Mouse (Mus musculus) megakaryocyte-erythroid progenitor cell, adult 5-6 weeks (primary cell): Measurements from ENCODE around the gene Hs3st3b1. TPM values are rescaled to one million over a fixed set of nuclear protein-coding genes. Genes with fewer than 3 reads are reported as not detected.

ENCODE experiments used
- ATAC-seq: replicated peaks from 2 replicates; pipeline ENCODE4 v1.8.0; 2016; ENCODE audit warnings: mild to moderate bottlenecking, inconsistent platforms; ENCODE audit not compliant: severe bottlenecking, poor library complexity, low FRiP score, low TSS enrichment
- total RNA-seq, 2 experiments: library from RNA; stranded (forward) in 1 of 2; stranded (reverse) in 1 of 2; fragments of 200-1000, 215-1000 nt in 1 of 2; fragments of >200 nt in 1 of 2; fragmentation: Nextera tagmentation in 1 of 2; gene quantifications; 2 replicates each; pipeline ENCODE4 v1.2.3; 2014 to 2017

Gene Hs3st3b1
- total RNA-seq, 2 experiments from 2014 or later: 0.80 TPM; not detected in 1

- peak; percentile 78 for ATAC-seq
Measured at GRCm38 (mm10) chr11:63925161-63925582, 3.1 kb upstream of the Hs3st3b1 start.

DNA sequence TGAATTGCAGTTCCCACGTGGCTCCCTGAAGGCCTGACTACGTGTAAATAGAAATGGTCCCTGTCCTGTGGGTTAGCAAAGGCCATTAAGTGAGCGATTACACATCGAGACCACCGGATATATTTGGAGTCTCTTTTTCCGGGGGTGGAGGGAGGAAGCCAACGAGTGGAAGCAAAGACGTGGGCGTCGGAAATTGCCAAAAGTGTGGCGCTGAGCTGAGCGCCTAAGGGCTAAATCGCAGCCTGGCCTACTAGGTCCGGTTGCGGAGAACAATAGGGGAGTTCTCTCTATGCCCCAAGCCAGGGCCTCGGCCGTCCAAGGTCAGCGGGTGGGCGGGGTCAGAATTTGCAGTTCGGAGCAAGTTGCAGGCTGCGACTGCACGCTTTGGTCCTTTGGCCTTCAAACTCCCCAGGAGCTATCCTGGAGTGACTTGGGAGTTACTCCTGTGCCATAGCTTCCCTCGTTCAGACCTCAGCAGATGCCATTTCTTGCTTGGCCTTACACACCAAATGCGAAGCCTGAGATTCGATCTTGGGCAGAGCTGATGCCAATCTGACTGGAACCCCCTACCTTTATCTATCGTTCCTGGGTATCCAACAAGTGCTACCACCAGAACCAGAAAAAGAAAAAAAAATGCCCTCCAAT lies 2.3 kb upstream of the Hs3st3b1 start:
- no peak for ATAC-seq

GRCm38 (mm10) chr11:63923386-63923785 lies 1.3 kb upstream of the Hs3st3b1 start:
- no peak for ATAC-seq

DNA sequence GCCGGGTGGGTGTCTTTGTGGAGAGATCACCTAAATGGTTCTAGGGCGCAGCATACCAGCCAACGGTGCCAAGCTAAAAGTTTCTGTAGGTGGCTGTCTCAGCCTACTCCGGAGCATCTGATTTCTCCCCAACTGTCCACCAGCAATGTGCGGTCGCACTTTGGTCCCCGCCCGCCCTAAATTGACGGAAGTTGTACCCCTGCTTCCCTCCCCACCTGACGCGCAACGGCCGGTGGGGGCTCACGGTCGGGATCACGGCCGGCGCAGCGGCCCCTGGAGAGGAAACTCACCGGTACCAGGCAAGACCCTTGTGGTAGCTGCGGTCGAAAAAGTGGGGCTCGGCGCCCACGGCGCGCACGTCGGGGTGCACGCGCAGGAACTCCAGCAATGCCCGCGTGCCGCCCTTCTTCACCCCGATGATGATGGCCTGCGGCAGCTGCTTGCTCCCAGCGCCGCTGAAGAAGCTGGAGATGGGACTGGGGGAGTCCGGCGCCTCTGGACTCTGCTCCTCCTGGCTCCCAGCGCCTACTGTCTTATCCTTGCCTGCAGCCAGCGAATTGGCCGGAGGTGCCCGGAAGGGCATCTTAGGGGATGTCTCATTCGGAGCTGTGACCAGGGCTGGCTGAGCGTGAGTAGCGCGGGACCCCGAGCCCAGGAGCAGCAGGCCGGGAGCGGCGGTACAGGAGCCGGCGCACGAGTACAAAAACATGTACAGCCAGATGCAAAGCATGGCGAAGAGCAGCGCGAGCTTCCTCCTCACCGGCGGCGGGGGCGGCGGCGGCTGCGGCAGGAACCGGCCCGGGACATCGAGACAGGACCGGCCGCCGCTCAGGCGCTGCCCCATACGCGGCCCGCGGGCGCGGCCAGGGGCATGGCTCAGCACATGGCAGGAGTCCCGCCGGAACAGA lies 792 bp downstream of the Hs3st3b1 start:
- no peak for ATAC-seq

GRCm38 (mm10) chr11:63920531-63920930 lies 1.6 kb downstream of the Hs3st3b1 start:
- peak; percentile 56 for ATAC-seq

- no peak for ATAC-seq
Measured at GRCm38 (mm10) chr11:63919211-63920098, 2.6 kb downstream of the Hs3st3b1 start.

- no peak for ATAC-seq
Measured at GRCm38 (mm10) chr11:63918321-63919105, 3.6 kb downstream of the Hs3st3b1 start.

- no peak for ATAC-seq
Measured at GRCm38 (mm10) chr11:63917561-63917960, 4.5 kb downstream of the Hs3st3b1 start.

GRCm38 (mm10) chr11:63914388-63914787 lies 7.7 kb downstream of the Hs3st3b1 start:
- peak; percentile 92 for ATAC-seq

DNA sequence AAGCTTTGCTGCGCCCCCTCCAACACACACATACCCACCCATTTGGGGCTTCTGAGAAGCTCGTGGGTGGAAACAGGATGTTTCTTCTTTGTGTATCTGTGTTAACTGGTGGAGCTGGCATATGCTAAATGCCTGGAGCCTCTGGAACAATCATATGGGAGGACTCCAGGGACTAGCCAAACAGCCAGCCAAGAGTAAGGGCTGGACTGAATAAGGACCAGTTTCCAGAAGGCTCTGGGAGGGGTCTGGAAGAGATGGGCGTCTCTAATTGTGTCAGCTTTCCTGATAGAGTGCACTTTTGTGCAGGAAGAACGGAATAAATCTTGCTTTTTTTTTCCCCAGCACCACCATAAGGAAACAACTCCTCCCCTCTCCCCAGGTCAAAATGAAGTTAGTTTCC lies 8.2 kb downstream of the Hs3st3b1 start:
- no peak for ATAC-seq

DNA sequence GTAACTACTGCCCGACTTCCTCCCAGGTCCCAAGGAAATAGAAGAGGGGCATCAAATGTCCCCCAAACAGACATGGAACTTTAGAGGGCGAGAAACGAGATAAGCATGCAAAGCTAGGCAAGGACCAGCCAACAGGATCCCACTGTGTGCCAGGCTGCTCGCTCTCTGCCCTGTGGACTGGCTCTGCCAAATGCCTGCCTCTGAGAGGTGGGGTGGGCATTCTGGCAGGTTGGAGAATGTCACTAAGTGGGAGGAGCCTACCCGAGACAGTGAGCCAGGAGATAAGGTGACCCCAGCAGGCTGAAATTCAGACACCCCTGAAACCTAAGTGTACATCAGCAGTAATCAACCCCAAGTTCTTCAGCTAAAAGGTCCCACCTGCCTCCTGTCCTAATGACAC lies 11.1 kb downstream of the Hs3st3b1 start:
- no peak for ATAC-seq

DNA sequence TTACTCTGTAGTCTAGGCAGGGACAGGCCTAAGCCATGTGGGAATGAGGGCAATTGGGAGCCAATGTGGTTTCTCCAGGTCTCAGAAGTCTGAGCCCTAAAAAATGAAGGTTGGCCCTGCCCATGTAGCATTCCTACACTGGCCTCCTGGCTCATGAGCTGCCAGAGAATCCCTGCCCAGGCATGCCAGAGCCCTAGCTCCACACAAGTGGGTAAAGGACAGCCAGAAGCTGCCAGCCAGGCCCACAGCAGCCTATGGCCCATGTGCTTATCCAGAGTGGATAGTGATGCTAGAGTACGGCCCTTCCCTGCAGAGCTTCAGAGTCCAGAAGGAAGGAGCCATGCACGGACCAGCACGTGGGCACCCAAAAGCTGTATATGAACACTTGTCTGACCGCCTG lies 12.1 kb downstream of the Hs3st3b1 start:
- ATAC-seq: no peak

- no peak for ATAC-seq
Measured at GRCm38 (mm10) chr11:63908500-63908899, 13.6 kb downstream of the Hs3st3b1 start.

DNA sequence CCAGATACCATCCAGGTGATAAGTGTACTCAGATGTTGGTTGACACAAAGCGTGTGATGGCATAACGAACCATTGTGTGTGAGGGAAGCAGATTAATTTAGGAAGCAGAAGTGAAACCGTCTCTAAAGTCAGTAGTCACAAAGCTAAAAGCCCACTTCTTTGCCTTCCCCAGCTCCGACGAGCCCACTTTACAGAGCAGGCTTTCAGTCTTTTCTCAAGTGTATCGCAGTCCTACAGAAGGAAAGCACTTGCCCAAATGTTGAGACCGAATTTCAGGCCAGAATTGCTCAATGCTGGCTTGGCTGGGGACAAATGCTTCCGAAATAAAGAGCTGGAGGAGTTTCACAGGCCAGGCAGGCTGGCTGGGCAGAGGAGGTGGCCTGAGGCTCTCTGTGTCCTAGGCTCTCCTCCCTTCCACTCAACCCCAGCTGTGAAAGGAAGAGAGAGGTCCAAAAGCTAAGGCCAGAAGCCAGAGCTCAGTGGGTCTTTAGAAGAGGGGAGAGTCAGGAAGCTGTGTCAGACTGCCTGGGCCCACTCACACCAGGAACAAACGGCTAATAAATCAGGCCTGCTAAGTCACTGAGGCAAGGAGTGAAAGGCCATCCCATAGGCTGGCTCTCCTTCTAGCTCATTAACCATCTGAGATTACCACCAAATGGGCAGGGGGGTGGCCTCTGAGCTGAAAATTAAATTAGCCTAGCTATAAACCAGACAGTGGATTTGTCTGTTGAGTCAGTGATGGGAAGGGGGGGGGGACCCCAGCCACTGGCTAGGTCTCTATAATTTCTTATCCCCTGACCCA lies 15.3 kb downstream of the Hs3st3b1 start:
- ATAC-seq: no peak

- ATAC-seq: no peak
Measured at GRCm38 (mm10) chr11:63904787-63905186, 17.3 kb downstream of the Hs3st3b1 start.

DNA sequence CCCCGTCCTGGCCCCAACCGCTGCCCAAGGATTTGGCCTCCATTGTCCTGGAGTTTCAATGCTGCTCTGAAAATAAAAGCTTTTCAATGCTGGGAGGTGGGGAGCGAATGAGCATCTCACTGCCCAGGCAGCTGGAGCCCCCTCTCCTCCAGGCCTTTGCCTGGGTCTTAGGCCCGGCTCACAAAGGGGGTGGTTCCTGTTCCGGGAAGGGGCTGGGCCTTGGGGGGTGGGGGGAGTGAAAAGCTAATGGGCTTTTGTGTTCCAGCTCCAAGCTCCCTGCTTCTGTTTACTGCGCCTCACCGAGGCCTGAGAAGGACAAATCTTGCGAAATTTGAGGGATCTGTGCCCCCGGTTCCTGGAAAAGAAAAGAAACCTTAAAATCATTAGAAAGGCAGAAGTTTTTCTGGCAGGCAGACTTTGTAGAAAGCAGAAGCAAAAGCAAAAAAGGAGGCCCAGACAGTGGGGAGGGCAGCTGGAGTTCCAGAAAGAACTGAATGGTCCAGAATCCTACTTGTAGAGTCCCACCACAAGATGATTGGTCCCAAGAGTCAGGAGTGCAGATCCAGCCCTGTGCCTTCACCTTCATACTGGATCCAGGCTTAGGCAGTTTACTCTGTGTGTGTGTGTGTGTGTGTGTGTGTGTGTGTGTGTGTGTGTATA lies 23.5 kb downstream of the Hs3st3b1 start:
- ATAC-seq: no peak

GRCm38 (mm10) chr11:63897856-63898508 lies 24.1 kb downstream of the Hs3st3b1 start:
- no peak for ATAC-seq
